Mouse (Mus musculus): Measurements from ENCODE around the gene Auts2. TPM values are rescaled to one million over a fixed set of nuclear protein-coding genes. Genes with fewer than 3 reads are reported as not detected.

The Auts2 gene
- total and polyA plus RNA-seq, 3 experiments, result not detected

DNA sequence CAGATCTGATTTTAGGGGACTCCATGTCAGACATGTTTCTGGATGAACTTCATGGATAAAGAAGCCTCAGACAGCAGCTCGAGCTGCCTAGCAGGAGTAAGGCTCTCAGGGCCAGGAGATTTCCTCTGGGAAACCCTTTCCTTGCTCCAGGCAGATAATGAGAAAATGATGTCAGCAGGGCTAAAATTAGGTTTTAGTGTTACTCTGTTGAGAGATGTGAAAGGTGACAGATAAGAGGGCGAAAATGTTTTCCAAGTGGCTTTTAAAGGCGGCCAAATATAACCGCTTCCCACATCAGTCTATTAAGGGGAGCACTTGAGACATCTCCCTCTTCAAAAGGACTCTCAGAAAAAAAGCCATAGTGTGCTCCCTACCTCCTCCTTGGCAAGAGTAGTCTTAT is 1025.5 kb downstream of the Auts2 start:
- peaks cover 89% of the 10 kb centered on the region for H3K9me3 ChIP-seq (replicated peaks; ENCODE audit: low read length)
- in situ Hi-C loops (cut with MboI; ENCODE audit: low pct_ligation_motif_present, low pct_unique_long_range_greater_than_20kb, low sequenced_read_pairs), result no loop called here
- no peak overlapping the region for H3K9ac ChIP-seq (ENCODE audit: insufficient read depth, low read depth)
- TF ChIP-seq ETS1 (conservative IDR thresholded peaks at IDR 0.05; ENCODE audit: low read depth, low read length) (no peak), RAD21 (IDR thresholded peaks at IDR 0.05; ENCODE audit: low read depth, low read length) (no peak), MAFK (IDR thresholded peaks at IDR 0.05; ENCODE audit: insufficient replicate concordance, low read length) (no peak), CTCF (conservative IDR thresholded peaks at IDR 0.05 in 1 of 2, IDR thresholded peaks at IDR 0.05 in 1 of 2; ENCODE audit: low read depth in 2 of 2, low read length in 2 of 2) (no peak), MAZ (IDR thresholded peaks at IDR 0.05; ENCODE audit: low read depth, low read length) (no peak), CHD1 (IDR thresholded peaks at IDR 0.05; ENCODE audit: low read depth, low read length) (no peak), TCF12 (IDR thresholded peaks at IDR 0.05; ENCODE audit: low read depth, low read length) (no peak), RCOR1 (conservative IDR thresholded peaks at IDR 0.05; ENCODE audit: low read depth, low read length) (no peak), EP300 (IDR thresholded peaks at IDR 0.05; ENCODE audit: low read length) (no peak), JUND (conservative IDR thresholded peaks at IDR 0.05; ENCODE audit: low read depth, low read length) (no peak), SMC3 (IDR thresholded peaks at IDR 0.05; ENCODE audit: low read depth, low read length) (no peak), USF2 (conservative IDR thresholded peaks at IDR 0.05; ENCODE audit: low read depth, low read length) (no peak), SIN3A (IDR thresholded peaks at IDR 0.05; ENCODE audit: low read length) (no peak), E2F4 (IDR thresholded peaks at IDR 0.05; ENCODE audit: insufficient replicate concordance, low read depth, low read length) (no peak)
- H3K36me3 ChIP-seq (replicated peaks in 1 of 2; ENCODE audit: control insufficient read depth in 1 of 2, insufficient read depth in 1 of 2, low read length in 1 of 2), result no peaks in the 10 kb centered on the region
- no peaks in the 10 kb centered on the region for H3K4me1 ChIP-seq (ENCODE audit: control insufficient read depth in 1 of 2, insufficient read depth in 2 of 2)
- no peak overlapping the region for H3K27ac ChIP-seq (ENCODE audit: insufficient read depth, low read depth)
- H3K79me2 ChIP-seq (replicated peaks; ENCODE audit: control insufficient read depth, extremely low read depth, insufficient read depth, poor library complexity, severe bottlenecking), result no peaks in the 10 kb centered on the region
- dilution Hi-C loops (cut with MboI; ENCODE audit: extremely low pct_ligation_motif_present, extremely low pct_unique_long_range_greater_than_20kb, low sequenced_read_pairs), result no loop called here
- H3K4me3 ChIP-seq (replicated peaks in 1 of 3; ENCODE audit: low read depth in 2 of 3, low read length in 2 of 3, poor library complexity in 1 of 3), result no peak overlapping the region
- no peak overlapping the region for H3K4me2 ChIP-seq (ENCODE audit: insufficient read depth, low read depth, poor library complexity, severe bottlenecking)
- DNase-seq (ENCODE audit: extremely low read depth), result no peak
- no peaks in the 10 kb centered on the region for H3K27me3 ChIP-seq (replicated peaks)

DNA sequence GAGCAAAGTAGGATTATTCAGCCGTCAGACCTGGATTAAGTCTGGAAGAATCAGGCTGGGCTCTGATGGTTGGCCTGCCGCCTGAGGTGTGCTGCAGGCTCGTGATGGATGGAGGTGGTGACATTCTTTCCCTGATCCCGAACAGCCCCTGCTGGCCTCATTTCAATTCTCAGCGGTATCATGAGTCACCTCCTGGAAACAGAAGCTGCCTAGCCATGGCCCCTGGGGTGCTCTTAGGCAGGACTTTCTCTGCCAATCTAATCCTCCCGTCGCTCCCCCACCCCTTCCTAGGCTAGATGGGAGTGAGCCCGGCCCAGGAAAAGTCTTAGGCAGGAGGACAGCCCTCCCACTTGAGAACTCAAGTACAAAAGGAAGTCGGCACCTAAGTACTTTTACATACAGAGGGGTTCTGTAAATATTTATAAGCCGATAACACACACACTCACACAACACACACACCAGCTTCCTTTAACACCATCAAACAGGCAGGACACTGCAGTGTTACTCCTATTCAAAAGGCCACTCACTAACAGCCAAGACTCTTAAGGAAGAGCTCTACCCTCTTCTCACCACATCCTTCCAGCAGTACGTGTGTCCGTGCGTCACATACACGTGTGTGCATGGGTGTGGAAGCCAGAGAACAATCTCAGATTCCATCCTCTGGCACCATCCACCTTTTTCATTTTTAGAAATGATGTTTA is 1027.3 kb downstream of the Auts2 start:
- Histone ChIP-seq H3K9ac (ENCODE audit: insufficient read depth, low read depth) (no peak overlapping the region), H3K79me2 (replicated peaks; ENCODE audit: control insufficient read depth, extremely low read depth, insufficient read depth, poor library complexity, severe bottlenecking) (no peaks in the 10 kb centered on the region), H3K27me3 (replicated peaks) (no peaks in the 10 kb centered on the region), H3K36me3 (replicated peaks in 1 of 2; ENCODE audit: control insufficient read depth in 1 of 2, insufficient read depth in 1 of 2, low read length in 1 of 2) (no peaks in the 10 kb centered on the region), H3K27ac (ENCODE audit: insufficient read depth, low read depth) (no peak overlapping the region), H3K4me3 (replicated peaks in 1 of 3; ENCODE audit: low read depth in 2 of 3, low read length in 2 of 3, poor library complexity in 1 of 3) (no peak overlapping the region), H3K4me1 (ENCODE audit: control insufficient read depth in 1 of 2, insufficient read depth in 2 of 2) (no peaks in the 10 kb centered on the region), H3K9me3 (replicated peaks; ENCODE audit: low read length) (peaks cover 91% of the 10 kb centered on the region), H3K4me2 (ENCODE audit: insufficient read depth, low read depth, poor library complexity, severe bottlenecking) (no peak overlapping the region)
- no peak for DNase-seq (ENCODE audit: extremely low read depth)
- in situ Hi-C loops (cut with MboI; ENCODE audit: low pct_ligation_motif_present, low pct_unique_long_range_greater_than_20kb, low sequenced_read_pairs) (no loop called here), dilution Hi-C loops (cut with MboI; ENCODE audit: extremely low pct_ligation_motif_present, extremely low pct_unique_long_range_greater_than_20kb, low sequenced_read_pairs) (no loop called here)
- no peak for TF ChIP-seq BHLHE40 (IDR thresholded peaks at IDR 0.05; ENCODE audit: low read depth, low read length)
- TF ChIP-seq GABPA (IDR thresholded peaks at IDR 0.05; ENCODE audit: insufficient replicate concordance, low read depth, low read length), result no peak
- no peak for TF ChIP-seq CHD1 (IDR thresholded peaks at IDR 0.05; ENCODE audit: low read depth, low read length)
- no peak for TF ChIP-seq E2F4 (IDR thresholded peaks at IDR 0.05; ENCODE audit: insufficient replicate concordance, low read depth, low read length)
- TF ChIP-seq TBP (conservative IDR thresholded peaks at IDR 0.05; ENCODE audit: low read depth, low read length), result no peak
- TF ChIP-seq ZC3H11A (IDR thresholded peaks at IDR 0.05; ENCODE audit: low read depth, low read length), result no peak
- no peak for TF ChIP-seq UBTF (IDR thresholded peaks at IDR 0.05; ENCODE audit: low read depth, low read length)
- TF ChIP-seq ELF1 (IDR thresholded peaks at IDR 0.05; ENCODE audit: low read depth, low read length), result no peak
- TF ChIP-seq NELFE (IDR thresholded peaks at IDR 0.05; ENCODE audit: low read depth, low read length), result no peak
- TF ChIP-seq PAX5 (IDR thresholded peaks at IDR 0.05; ENCODE audit: low read length), result no peak
- no peak for TF ChIP-seq ZNF384 (IDR thresholded peaks at IDR 0.05; ENCODE audit: low read depth, low read length)

Measured in CH12.LX (cell line).